In the genomic region with DNA sequence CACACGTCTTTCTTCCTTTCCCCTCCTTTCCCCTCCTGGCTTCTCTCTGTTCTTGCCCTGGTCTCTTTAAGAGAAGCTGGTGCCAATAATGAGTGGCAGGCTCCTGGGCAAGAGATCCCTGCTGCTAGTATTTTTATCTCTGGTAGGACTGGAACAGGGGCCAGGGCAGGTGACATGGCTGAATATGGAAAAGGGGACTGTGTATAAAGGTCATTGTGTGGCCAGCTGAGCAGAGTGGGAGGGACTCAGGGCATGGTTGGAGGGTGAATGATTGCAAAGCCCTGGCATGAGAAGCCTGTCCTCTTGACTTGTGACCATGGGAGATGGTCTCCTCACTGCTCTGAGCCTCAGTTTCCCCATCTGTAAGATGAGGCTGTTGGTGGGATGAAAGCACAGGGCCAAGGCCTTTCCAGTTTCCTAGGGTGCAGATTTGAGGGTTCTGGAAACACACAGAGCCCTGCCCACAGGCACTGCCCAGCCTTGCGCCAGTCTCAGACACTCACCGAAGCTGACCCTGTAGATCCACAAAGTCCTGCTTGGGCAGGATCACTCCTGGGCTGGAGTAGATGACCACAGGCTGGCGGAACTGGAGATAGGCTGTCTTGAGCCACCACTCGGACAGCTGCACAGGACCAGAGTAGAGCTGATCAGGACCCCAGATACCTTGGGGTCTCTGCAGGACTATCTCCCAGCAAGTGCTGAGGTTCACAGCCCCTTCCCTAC, we compare ENCODE assay signal across 15 mouse cellular contexts. TPM values are rescaled to one million over a fixed set of nuclear protein-coding genes. Genes with fewer than 3 reads are reported as not detected.
DNase-seq lines count a peak whose midpoint lies in the region; ATAC-seq lines count a peak whose summit lies in the region.
"Had no signal": no experiment of that assay in that cellular context is flagged by ENCODE, and none has a peak within 500 bp of the region (broad histone marks: within the 10 kb centered on the region; RNA-seq: fewer than 3 reads in every experiment).

No protein-coding gene starts in this region.

- no peak overlapping the region for H3K4me3 ChIP-seq in heart, embryonic 12.5 days
- H3K4me3 ChIP-seq in embryonic facial prominence, embryonic 10.5 days, result no peak overlapping the region
- H3K4me3 ChIP-seq: embryonic facial prominence, embryonic 13.5 days; hindbrain, embryonic 15.5 days; layer of hippocampus, adult 2 months; lung, embryonic 15.5 days; midbrain, embryonic 12.5 days had no signal

- H3K36me3 ChIP-seq in heart, embryonic 12.5 days, result peaks cover 70% of the 10 kb centered on the region
- peaks cover 69% of the 10 kb centered on the region for H3K36me3 ChIP-seq in embryonic facial prominence, embryonic 10.5 days (replicated peaks)

- no peak for ATAC-seq in heart, embryonic 12.5 days (ENCODE audit: insufficient number of reproducible peaks, low FRiP score)
- ATAC-seq: activated CD4-positive, CD25-positive, alpha-beta regulatory T cell, adult 4 months had no signal

- H3K4me1 ChIP-seq in heart, embryonic 12.5 days (replicated peaks), result peaks cover 24% of the 10 kb centered on the region
- peaks cover 16% of the 10 kb centered on the region for H3K4me1 ChIP-seq in embryonic facial prominence, embryonic 10.5 days

- H3K27me3 ChIP-seq in heart, embryonic 12.5 days (replicated peaks), result no peaks in the 10 kb centered on the region
- peaks cover 18% of the 10 kb centered on the region for H3K27me3 ChIP-seq in embryonic facial prominence, embryonic 10.5 days (replicated peaks; ENCODE audit: low read depth, poor library complexity, severe bottlenecking)
- H3K27me3 ChIP-seq: embryonic facial prominence, embryonic 13.5 days; hindbrain, embryonic 15.5 days; lung, embryonic 15.5 days had no signal

- peak; percentile 71 to 86 for DNase-seq in heart, adult 18-20 months
- no peak for DNase-seq in heart, postnatal 25 days (ENCODE audit: low spot score)
- DNase-seq in gastrocnemius, postnatal 14 days, result peak; percentile 52
- peak; percentile 89 for DNase-seq in kidney, adult 9 months
- DNase-seq in embryonic facial prominence, embryonic 10.5 days (ENCODE audit: low spot score), result no peak
- no peak for DNase-seq in layer of hippocampus, adult 11-12 months (ENCODE audit: low spot score)
- DNase-seq in natural killer cell, adult 2 months (ENCODE audit: low spot score in 2 of 2), result no peak
- DNase-seq: cerebellum, postnatal 14 days had no signal

- H3K27ac ChIP-seq in heart, embryonic 12.5 days (ENCODE audit: poor library complexity, severe bottlenecking), result 0 out of 2 replicates have a peak overlapping the region, but pooled peaks have one; percentile 15
- H3K27ac ChIP-seq in embryonic facial prominence, embryonic 10.5 days (replicated peaks), result no peak overlapping the region
- H3K27ac ChIP-seq: embryonic facial prominence, embryonic 13.5 days; hindbrain, embryonic 15.5 days; layer of hippocampus, adult 2 months; lung, embryonic 15.5 days; midbrain, embryonic 12.5 days had no signal

- no peak overlapping the region for H3K4me2 ChIP-seq in heart, embryonic 12.5 days
- H3K4me2 ChIP-seq: embryonic facial prominence, embryonic 13.5 days; hindbrain, embryonic 15.5 days; lung, embryonic 15.5 days; midbrain, embryonic 12.5 days had no signal

- no peaks in the 10 kb centered on the region for H3K9me3 ChIP-seq in heart, embryonic 12.5 days (replicated peaks)
- no peaks in the 10 kb centered on the region for H3K9me3 ChIP-seq in embryonic facial prominence, embryonic 10.5 days
- H3K9me3 ChIP-seq: embryonic facial prominence, embryonic 13.5 days; hindbrain, embryonic 15.5 days; lung, embryonic 15.5 days; midbrain, embryonic 12.5 days had no signal

- WGBS in heart, embryonic 12.5 days, result 85% methylated on average over 5 of the region's 5 CpGs
- 88% methylated on average over 5 of the region's 5 CpGs for WGBS in embryonic facial prominence, embryonic 10.5 days

- no peak overlapping the region for H3K9ac ChIP-seq in heart, embryonic 12.5 days
- H3K9ac ChIP-seq: embryonic facial prominence, embryonic 13.5 days; hindbrain, embryonic 15.5 days; lung, embryonic 15.5 days; midbrain, embryonic 12.5 days had no signal

- intact Hi-C loops in heart, postnatal 25 days (cut with DNase I), result no loop called here
- intact Hi-C loops in gastrocnemius, postnatal 14 days (cut with DNase I; ENCODE audit: low total_unique reads), result no loop called here

RNA-seq across cellular contexts. Expression of a gene that starts 6.0 kb away (rescaled TPM):
- 100 to 1,000 TPM; 507 to 509 TPM for total RNA-seq in heart, adult 18-20 months (2021)
- total RNA-seq in heart, postnatal 25 days (2021), result 100 to 1,000 TPM; 433 to 486 TPM
- total RNA-seq in gastrocnemius, postnatal 14 days (2021), result 100 to 1,000 TPM; 251 to 325 TPM
- 67.9 and 74.2 TPM in 2 replicates for polyA plus RNA-seq in heart, embryonic 12.5 days (2016; fragmentation: Nextera tagmentation; extraction: Ambion mirVana)
- polyA plus RNA-seq in embryonic facial prominence, embryonic 10.5 days (2016; fragmentation: Nextera tagmentation; extraction: Ambion mirVana), result 19.9 and 20.3 TPM in 2 replicates

RNA-seq across cellular contexts. Expression of a gene that starts 6.2 kb away (rescaled TPM):
- total RNA-seq in heart, adult 18-20 months (2021), result 10 to 100 TPM; 81.6 to 96.7 TPM
- total RNA-seq in heart, postnatal 25 days (2021), result 10 to 100 TPM; 91.2 to 92.3 TPM
- total RNA-seq in gastrocnemius, postnatal 14 days (2021), result 10 to 100 TPM; 71.1 to 80.7 TPM
- 107 and 115 TPM in 2 replicates for polyA plus RNA-seq in heart, embryonic 12.5 days (2016; fragmentation: Nextera tagmentation; extraction: Ambion mirVana)
- 161 and 162 TPM in 2 replicates for polyA plus RNA-seq in embryonic facial prominence, embryonic 10.5 days (2016; fragmentation: Nextera tagmentation; extraction: Ambion mirVana)

RNA-seq across cellular contexts. Expression of a gene that starts 17.6 kb away (rescaled TPM):
- 1 to 10 TPM; 6.4 to 7.8 TPM for total RNA-seq in heart, adult 18-20 months (2021)
- total RNA-seq in heart, postnatal 25 days (2021), result 10 to 100 TPM in 1 of 2 experiments, 1 to 10 TPM in 1; 8.3 to 10.4 TPM
- 1 to 10 TPM; 7.0 to 7.3 TPM for total RNA-seq in gastrocnemius, postnatal 14 days (2021)
- 21.9 and 22.2 TPM in 2 replicates for polyA plus RNA-seq in heart, embryonic 12.5 days (2016; fragmentation: Nextera tagmentation; extraction: Ambion mirVana)
- polyA plus RNA-seq in embryonic facial prominence, embryonic 10.5 days (2016; fragmentation: Nextera tagmentation; extraction: Ambion mirVana), result 46.2 and 47.9 TPM in 2 replicates

RNA-seq across cellular contexts. Expression of a gene that starts 45.6 kb away (rescaled TPM):
- 10 to 100 TPM; 83.0 to 85.6 TPM for total RNA-seq in heart, adult 18-20 months (2021)
- 10 to 100 TPM; 68.5 to 74.0 TPM for total RNA-seq in heart, postnatal 25 days (2021)
- 10 to 100 TPM; 16.3 to 16.8 TPM for total RNA-seq in gastrocnemius, postnatal 14 days (2021)
- 32.7 and 33.6 TPM in 2 replicates for polyA plus RNA-seq in heart, embryonic 12.5 days (2016; fragmentation: Nextera tagmentation; extraction: Ambion mirVana)
- 29.3 and 30.8 TPM in 2 replicates for polyA plus RNA-seq in embryonic facial prominence, embryonic 10.5 days (2016; fragmentation: Nextera tagmentation; extraction: Ambion mirVana)

RNA-seq across cellular contexts. Expression of a gene that starts 50.5 kb away (rescaled TPM):
- 10 to 100 TPM; 34.6 to 42.9 TPM for total RNA-seq in heart, adult 18-20 months (2021)
- total RNA-seq in heart, postnatal 25 days (2021), result 10 to 100 TPM; 39.7 to 40.3 TPM
- 10 to 100 TPM; 23.2 to 28.1 TPM for total RNA-seq in gastrocnemius, postnatal 14 days (2021)
- polyA plus RNA-seq in heart, embryonic 12.5 days (2016; fragmentation: Nextera tagmentation; extraction: Ambion mirVana), result 117 and 130 TPM in 2 replicates
- 84.8 and 85.6 TPM in 2 replicates for polyA plus RNA-seq in embryonic facial prominence, embryonic 10.5 days (2016; fragmentation: Nextera tagmentation; extraction: Ambion mirVana)

Comparison
In these comparisons a context has a peak if more than half of its experiments do, and no peak if none do; other contexts are left out.
1. DNase-seq: peak in heart, adult 18-20 months (2 of 2), gastrocnemius, postnatal 14 days (single experiment) and kidney, adult 9 months (single experiment); none in heart, postnatal 25 days (single experiment), embryonic facial prominence, embryonic 10.5 days (single experiment), layer of hippocampus, adult 11-12 months (single experiment) and natural killer cell, adult 2 months (0 of 2).